Mouse (Mus musculus): ENCODE measurements around the gene Cryaa. TPM values are rescaled to one million over a fixed set of nuclear protein-coding genes. Genes with fewer than 3 reads are reported as not detected.

Cryaa gene
- polyA plus RNA-seq, 1 experiment = 0.85 TPM

GRCm38 (mm10) chr17:31653277-31653676 lies 24.3 kb upstream of the Cryaa start:
- Histone ChIP-seq H3K27ac (ENCODE audit: insufficient read depth, low read length) (no peak overlapping the region), H3K27me3 (ENCODE audit: control insufficient read depth, insufficient read depth, low read length) (no peaks in the 10 kb centered on the region), H3K4me3 (replicated peaks; ENCODE audit: insufficient read depth, low read depth, low read length) (no peak overlapping the region), H3K4me1 (ENCODE audit: control insufficient read depth, insufficient read depth, low read length) (no peaks in the 10 kb centered on the region)
- 85% methylated on average over 6 of the region's 6 CpGs for WGBS
- TF ChIP-seq CTCF (IDR thresholded peaks at IDR 0.05; ENCODE audit: borderline replicate concordance, insufficient read depth, low read depth, low read length) (no peak), POLR2A (IDR thresholded peaks at IDR 0.05; ENCODE audit: borderline replicate concordance, insufficient read depth, low read length) (no peak)
- DNase-seq = no peak

- TF ChIP-seq POLR2A (IDR thresholded peaks at IDR 0.05; ENCODE audit: borderline replicate concordance, insufficient read depth, low read length) = no peak
- no peak for TF ChIP-seq CTCF (IDR thresholded peaks at IDR 0.05; ENCODE audit: borderline replicate concordance, insufficient read depth, low read depth, low read length)
- H3K27ac ChIP-seq (ENCODE audit: insufficient read depth, low read length) = no peak overlapping the region
- WGBS = 46% methylated on average over 4 of the region's 4 CpGs
- no peak for DNase-seq
- no peaks in the 10 kb centered on the region for H3K27me3 ChIP-seq (ENCODE audit: control insufficient read depth, insufficient read depth, low read length)
- no peaks in the 10 kb centered on the region; the same call in 1 of the 2 replicates for H3K4me1 ChIP-seq (ENCODE audit: control insufficient read depth, insufficient read depth, low read length)
- H3K4me3 ChIP-seq (replicated peaks; ENCODE audit: insufficient read depth, low read depth, low read length) = no peak overlapping the region
Observed at GRCm38 (mm10) chr17:31655366-31655765, 22.2 kb upstream of the Cryaa start.

DNA sequence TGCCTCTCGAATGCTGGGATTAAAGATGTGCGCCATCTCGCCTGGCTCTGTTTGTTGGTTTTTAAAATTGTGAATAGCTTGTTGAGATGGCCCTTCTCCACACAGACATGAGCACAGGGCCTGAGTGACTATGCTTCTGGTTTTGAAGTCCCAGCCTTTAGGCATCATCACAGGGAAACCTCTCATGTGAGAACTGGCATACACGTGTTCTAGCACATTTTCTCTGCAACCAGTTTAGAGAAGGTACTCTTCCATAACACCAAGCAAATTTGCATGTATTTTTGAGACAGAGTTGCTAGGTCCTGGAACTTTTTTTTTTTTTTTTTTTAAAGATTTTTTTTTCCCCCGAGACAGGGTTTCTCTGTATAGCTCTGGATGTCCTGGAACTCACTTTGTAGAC lies 20.9 kb upstream of the Cryaa start:
- WGBS = 76% methylated on average over 5 of the region's 5 CpGs
- H3K4me3 ChIP-seq (replicated peaks; ENCODE audit: insufficient read depth, low read depth, low read length) = no peak overlapping the region
- no peaks in the 10 kb centered on the region for H3K27me3 ChIP-seq (ENCODE audit: control insufficient read depth, insufficient read depth, low read length)
- H3K4me1 ChIP-seq (ENCODE audit: control insufficient read depth, insufficient read depth, low read length) = peaks cover under 1% of the 10 kb centered on the region; the same call in 1 of the 2 replicates
- DNase-seq = no peak
- H3K27ac ChIP-seq (ENCODE audit: insufficient read depth, low read length) = no peak overlapping the region
- TF ChIP-seq CTCF (IDR thresholded peaks at IDR 0.05; ENCODE audit: borderline replicate concordance, insufficient read depth, low read depth, low read length) (no peak), POLR2A (IDR thresholded peaks at IDR 0.05; ENCODE audit: borderline replicate concordance, insufficient read depth, low read length) (no peak)

DNA sequence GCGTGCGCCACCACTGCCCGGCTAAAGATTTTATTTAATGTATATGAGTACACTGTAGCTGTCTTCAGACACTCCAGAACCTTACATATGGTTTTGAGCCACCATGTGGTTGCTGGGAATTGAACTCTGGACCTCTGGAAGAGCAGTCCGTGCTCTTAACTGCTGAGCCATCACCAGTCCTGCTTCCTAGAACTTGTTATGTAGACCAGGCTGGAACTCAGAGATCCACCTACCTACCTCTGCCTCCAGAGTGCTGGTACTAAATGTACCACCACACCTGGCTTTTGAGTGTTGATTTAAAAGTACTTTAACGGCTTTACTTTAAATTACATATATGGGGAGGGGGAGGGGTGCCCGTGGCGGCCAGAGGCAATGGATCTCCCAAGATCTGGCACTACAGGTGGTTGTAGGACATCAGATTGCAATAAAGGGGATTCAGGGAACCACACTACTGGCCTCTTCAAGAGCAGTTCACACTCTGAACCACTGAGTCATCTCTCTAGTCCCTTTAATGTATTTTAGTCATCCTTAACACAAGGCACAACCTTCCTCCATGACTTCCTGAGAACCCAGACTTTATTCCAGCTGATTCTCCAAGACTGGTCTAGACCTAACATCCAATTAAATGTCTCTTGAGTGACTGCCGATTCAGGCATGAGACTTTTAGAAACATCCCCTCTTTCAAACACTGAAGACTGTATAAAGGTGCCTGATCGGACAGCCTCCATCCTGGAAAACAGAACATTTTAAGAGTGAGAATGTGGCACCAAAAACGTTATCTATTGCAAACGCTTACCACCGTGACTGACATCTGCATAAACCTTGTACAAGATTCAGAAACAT lies 20.2 kb upstream of the Cryaa start:
- TF ChIP-seq CTCF (IDR thresholded peaks at IDR 0.05; ENCODE audit: borderline replicate concordance, insufficient read depth, low read depth, low read length) = no peak
- no peak for TF ChIP-seq POLR2A (IDR thresholded peaks at IDR 0.05; ENCODE audit: borderline replicate concordance, insufficient read depth, low read length)
- WGBS = 43% methylated on average over 12 of the region's 12 CpGs
- Histone ChIP-seq H3K4me1 (ENCODE audit: control insufficient read depth, insufficient read depth, low read length) (peaks cover 2% of the 10 kb centered on the region; the same call in 1 of the 2 replicates), H3K27ac (ENCODE audit: insufficient read depth, low read length) (no peak overlapping the region), H3K27me3 (ENCODE audit: control insufficient read depth, insufficient read depth, low read length) (no peaks in the 10 kb centered on the region), H3K4me3 (replicated peaks; ENCODE audit: insufficient read depth, low read depth, low read length) (peak overlapping the region; percentile 73)
- DNase-seq = no peak

- TF ChIP-seq POLR2A (IDR thresholded peaks at IDR 0.05; ENCODE audit: borderline replicate concordance, insufficient read depth, low read length) = no peak
- Histone ChIP-seq H3K4me3 (replicated peaks; ENCODE audit: insufficient read depth, low read depth, low read length) (peak overlapping the region; percentile 73), H3K4me1 (ENCODE audit: control insufficient read depth, insufficient read depth, low read length) (peaks cover 2% of the 10 kb centered on the region; the same call in 1 of the 2 replicates), H3K27ac (ENCODE audit: insufficient read depth, low read length) (peak overlapping the region; percentile 84; the same call in 1 of the 2 replicates), H3K27me3 (ENCODE audit: control insufficient read depth, insufficient read depth, low read length) (no peaks in the 10 kb centered on the region)
- WGBS = 0% methylated on average over 27 of the region's 27 CpGs
- no peak for DNase-seq
Observed at GRCm38 (mm10) chr17:31658136-31658467, 19.5 kb upstream of the Cryaa start.

- TF ChIP-seq POLR2A (IDR thresholded peaks at IDR 0.05; ENCODE audit: borderline replicate concordance, insufficient read depth, low read length) = peak; percentile 94
- TF ChIP-seq CTCF (IDR thresholded peaks at IDR 0.05; ENCODE audit: borderline replicate concordance, insufficient read depth, low read depth, low read length) = no peak
- no peaks in the 10 kb centered on the region for H3K27me3 ChIP-seq (ENCODE audit: control insufficient read depth, insufficient read depth, low read length)
- H3K4me3 ChIP-seq (replicated peaks; ENCODE audit: insufficient read depth, low read depth, low read length) = peak within 1 kb of the TSS; percentile 89
- H3K4me1 ChIP-seq (ENCODE audit: control insufficient read depth, insufficient read depth, low read length) = peaks cover 2% of the 10 kb centered on the region; the same call in 1 of the 2 replicates
- under 1% methylated on average over 77 of the region's 77 CpGs for WGBS
- DNase-seq = peak; percentile 98 to 99
- peak within 1 kb of the TSS; percentile 92 for H3K27ac ChIP-seq (ENCODE audit: insufficient read depth, low read length)
Observed at GRCm38 (mm10) chr17:31658468-31659185, 19.0 kb upstream of the Cryaa start, which contains the start of gene U2af1. Gene U2af1, minus strand, starts transcription at chr17:31658892.

GRCm38 (mm10) chr17:31660661-31661250 lies 16.9 kb upstream of the Cryaa start:
- Histone ChIP-seq H3K4me3 (replicated peaks; ENCODE audit: insufficient read depth, low read depth, low read length) (no peak overlapping the region), H3K4me1 (ENCODE audit: control insufficient read depth, insufficient read depth, low read length) (peaks cover 2% of the 10 kb centered on the region; the same call in 1 of the 2 replicates), H3K27me3 (ENCODE audit: control insufficient read depth, insufficient read depth, low read length) (no peaks in the 10 kb centered on the region), H3K27ac (ENCODE audit: insufficient read depth, low read length) (no peak overlapping the region)
- no peak for TF ChIP-seq CTCF (IDR thresholded peaks at IDR 0.05; ENCODE audit: borderline replicate concordance, insufficient read depth, low read depth, low read length)
- no peak for TF ChIP-seq POLR2A (IDR thresholded peaks at IDR 0.05; ENCODE audit: borderline replicate concordance, insufficient read depth, low read length)
- DNase-seq = peak; percentile 67 to 74
- 7% methylated on average over 8 of the region's 8 CpGs for WGBS
